17 mouse cellular contexts compared by ENCODE assay signal in the genomic region with DNA sequence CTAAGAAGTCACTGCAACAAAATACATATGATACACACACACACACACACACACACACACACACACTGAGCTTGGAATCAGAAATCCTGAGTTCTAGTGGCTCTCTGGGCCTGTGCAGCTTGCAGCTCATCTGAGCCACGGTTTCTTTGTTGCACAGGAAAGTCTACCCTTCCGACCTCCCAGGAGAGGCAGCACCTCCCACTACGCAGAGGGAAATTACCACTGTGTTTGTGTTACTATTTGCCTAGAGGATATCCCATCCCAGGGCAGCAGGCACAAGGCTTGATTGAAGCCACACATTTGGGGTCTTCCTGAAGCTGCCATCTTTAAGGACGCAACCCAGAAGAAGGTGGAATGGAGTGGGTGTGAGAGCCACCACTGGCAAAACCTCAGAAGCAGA. TPM values are rescaled to one million over a fixed set of nuclear protein-coding genes. Genes with fewer than 3 reads are reported as not detected.
DNase-seq lines count a peak whose midpoint lies in the region; ATAC-seq and TF ChIP-seq lines count a peak whose summit lies in the region.
"Had no signal": no experiment of that assay in that cellular context is flagged by ENCODE, and none has a peak within 500 bp of the region (broad histone marks: within the 10 kb centered on the region; RNA-seq: fewer than 3 reads in every experiment).

No protein-coding gene starts in this region.

- no peak overlapping the region for H3K4me3 ChIP-seq in kidney, adult 2 months (ENCODE audit: insufficient read depth, low read depth, low read length)
- no peak overlapping the region for H3K4me3 ChIP-seq in lung, postnatal 0 days (ENCODE audit: low read depth, low read length)
- H3K4me3 ChIP-seq in heart, embryonic 15.5 days, result no peak overlapping the region
- H3K4me3 ChIP-seq: embryonic facial prominence, embryonic 15.5 days; left cerebral cortex, adult 2 months; limb, embryonic 15.5 days had no signal

- no peaks in the 10 kb centered on the region for H3K27me3 ChIP-seq in kidney, adult 2 months (replicated peaks; ENCODE audit: control insufficient read depth, insufficient read depth, low read length)
- H3K27me3 ChIP-seq in lung, postnatal 0 days (replicated peaks; ENCODE audit: insufficient read depth, low read length), result no peaks in the 10 kb centered on the region
- H3K27me3 ChIP-seq in heart, embryonic 15.5 days, result no peaks in the 10 kb centered on the region
- H3K27me3 ChIP-seq: embryonic facial prominence, embryonic 15.5 days; limb, embryonic 15.5 days had no signal

- no peak for TF ChIP-seq POLR2A in kidney, adult 2 months (IDR thresholded peaks at IDR 0.05; ENCODE audit: low read depth, low read length)

- no peaks in the 10 kb centered on the region for H3K9me3 ChIP-seq in lung, postnatal 0 days (ENCODE audit: low read length)
- no peaks in the 10 kb centered on the region for H3K9me3 ChIP-seq in heart, embryonic 15.5 days (replicated peaks)
- H3K9me3 ChIP-seq: embryonic facial prominence, embryonic 15.5 days; limb, embryonic 15.5 days had no signal

- no peaks in the 10 kb centered on the region for H3K4me1 ChIP-seq in kidney, adult 2 months (ENCODE audit: control insufficient read depth, insufficient read depth, low read length)
- no peaks in the 10 kb centered on the region for H3K4me1 ChIP-seq in lung, postnatal 0 days (ENCODE audit: insufficient read depth, low read depth, low read length)
- H3K4me1 ChIP-seq in heart, embryonic 15.5 days (replicated peaks), result peaks cover 5% of the 10 kb centered on the region
- H3K4me1 ChIP-seq: embryonic facial prominence, embryonic 15.5 days; limb, embryonic 15.5 days had no signal

- 28% methylated on average over 4 of the region's 4 CpGs for WGBS in kidney, adult 2 months
- 29% methylated on average over 4 of the region's 4 CpGs for WGBS in lung, postnatal 0 days
- WGBS in heart, embryonic 15.5 days, result 35% methylated on average over 4 of the region's 4 CpGs

- no peaks in the 10 kb centered on the region for H3K36me3 ChIP-seq in kidney, adult 2 months (ENCODE audit: control insufficient read depth, insufficient read depth, low read length)
- no peaks in the 10 kb centered on the region for H3K36me3 ChIP-seq in lung, postnatal 0 days (ENCODE audit: insufficient read depth, low read length)
- H3K36me3 ChIP-seq in heart, embryonic 15.5 days, result no peaks in the 10 kb centered on the region
- H3K36me3 ChIP-seq: embryonic facial prominence, embryonic 15.5 days; limb, embryonic 15.5 days had no signal

- no peak for TF ChIP-seq EP300 in lung, postnatal 0 days (IDR thresholded peaks at IDR 0.05)

- H3K4me2 ChIP-seq in lung, postnatal 0 days (replicated peaks; ENCODE audit: low read depth, low read length), result no peak overlapping the region
- peak overlapping the region; percentile 13; the same call in 1 of the 2 replicates for H3K4me2 ChIP-seq in heart, embryonic 15.5 days
- H3K4me2 ChIP-seq: embryonic facial prominence, embryonic 15.5 days; limb, embryonic 15.5 days had no signal

- H3K9ac ChIP-seq in lung, postnatal 0 days (replicated peaks; ENCODE audit: low read depth), result no peak overlapping the region
- H3K9ac ChIP-seq in heart, embryonic 15.5 days, result no peak overlapping the region
- H3K9ac ChIP-seq: embryonic facial prominence, embryonic 15.5 days; forebrain, postnatal 0 days; limb, embryonic 15.5 days had no signal

- peak; percentile 14 for DNase-seq in kidney, adult 2 months
- DNase-seq in kidney, postnatal 4 days, result no peak
- DNase-seq in lung, postnatal 0 days (ENCODE audit: low spot score), result no peak
- DNase-seq in lung, postnatal 4 days, result no peak
- peak; percentile 36 to 56 for DNase-seq in thymus, postnatal 36 days
- DNase-seq in gastrocnemius, postnatal 4 days (ENCODE audit: low spot score in 2 of 2), result no peak
- DNase-seq: adrenal gland, adult 8-10 months; forebrain, postnatal 0 days; gastrocnemius, postnatal 36 days had no signal

- no peak overlapping the region for H3K27ac ChIP-seq in kidney, adult 2 months (ENCODE audit: insufficient read depth, low read depth, low read length)
- no peak overlapping the region for H3K27ac ChIP-seq in lung, postnatal 0 days (ENCODE audit: low read length)
- peak overlapping the region; percentile 79 for H3K27ac ChIP-seq in heart, embryonic 15.5 days
- H3K27ac ChIP-seq: embryonic facial prominence, embryonic 15.5 days; left cerebral cortex, adult 2 months; limb, embryonic 15.5 days had no signal

- ATAC-seq in lung, postnatal 0 days, result peak; percentile 57; the same call in 1 of the 2 replicates
- no peak; the same call in 1 of the 2 replicates for ATAC-seq in heart, embryonic 15.5 days (replicated peaks; ENCODE audit: insufficient number of reproducible peaks, insufficient read depth, low FRiP score, low read depth)
- ATAC-seq: forebrain, postnatal 0 days; hindbrain, embryonic 16.5 days had no signal

- TF ChIP-seq CTCF in kidney, adult 2 months (conservative IDR thresholded peaks at IDR 0.05; ENCODE audit: insufficient read depth, insufficient read length, low read depth, low read length), result no peak
- TF ChIP-seq CTCF in lung, postnatal 0 days (IDR thresholded peaks at IDR 0.05), result 0 out of 2 replicates have a peak, but pooled peaks have one; percentile 5

RNA-seq across cellular contexts. Expression of a gene that starts 25.0 kb away (rescaled TPM):
- 0.07 TPM in 1 of 2 replicates, not detected in the other for polyA plus RNA-seq in kidney, adult 2 months (2012; rRNA removed)
- polyA plus RNA-seq in lung, postnatal 0 days (2015; fragmentation: Nextera tagmentation; extraction: Ambion mirVana), result 0.08 and 0.11 TPM in 2 replicates
- 0.45 and 2.8 TPM in 2 replicates for polyA plus RNA-seq in heart, embryonic 15.5 days (2015; fragmentation: Nextera tagmentation; extraction: Ambion mirVana)
- total RNA-seq in gastrocnemius, postnatal 4 days (2021), result under 1 TPM in 1 of 2 experiments, not detected in 1; 0.13 TPM
- total RNA-seq: adrenal gland, adult 8-10 months; gastrocnemius, postnatal 36 days; layer of hippocampus, adult 18-20 months; megakaryocyte progenitor cell, adult 5-6 weeks had no signal

RNA-seq across cellular contexts. Expression of a gene that starts 42.3 kb away (rescaled TPM):
- polyA plus RNA-seq in kidney, adult 2 months (2012; rRNA removed), result 5.8 and 6.0 TPM in 2 replicates
- 5.8 and 7.0 TPM in 2 replicates for polyA plus RNA-seq in lung, postnatal 0 days (2015; fragmentation: Nextera tagmentation; extraction: Ambion mirVana)
- polyA plus RNA-seq in heart, embryonic 15.5 days (2015; fragmentation: Nextera tagmentation; extraction: Ambion mirVana), result 4.1 TPM in 2 replicates
- 1 to 10 TPM; 1.3 to 1.7 TPM for total RNA-seq in gastrocnemius, postnatal 4 days (2021)
- total RNA-seq: CH12.LX; megakaryocyte progenitor cell, adult 5-6 weeks had no signal

RNA-seq across cellular contexts. Expression of a gene that starts 54.4 kb away (rescaled TPM):
- polyA plus RNA-seq in kidney, adult 2 months (2012; rRNA removed), result 0.16 and 0.72 TPM in 2 replicates
- 0.26 and 0.57 TPM in 2 replicates for polyA plus RNA-seq in lung, postnatal 0 days (2015; fragmentation: Nextera tagmentation; extraction: Ambion mirVana)
- polyA plus RNA-seq in heart, embryonic 15.5 days (2015; fragmentation: Nextera tagmentation; extraction: Ambion mirVana), result 0.23 and 0.58 TPM in 2 replicates
- under 1 TPM; 0.13 to 0.25 TPM for total RNA-seq in gastrocnemius, postnatal 4 days (2021)
- total RNA-seq: CH12.LX; forebrain, postnatal 0 days; left cerebral cortex, adult 2 months had no signal
- polyA plus RNA-seq: forebrain, postnatal 0 days; hindbrain, embryonic 16.5 days had no signal

RNA-seq across cellular contexts. Expression of a gene that starts 57.8 kb away (rescaled TPM):
- polyA plus RNA-seq in kidney, adult 2 months (2012; rRNA removed), result 457 and 485 TPM in 2 replicates
- 462 and 484 TPM in 2 replicates for polyA plus RNA-seq in lung, postnatal 0 days (2015; fragmentation: Nextera tagmentation; extraction: Ambion mirVana)
- 198 and 215 TPM in 2 replicates for polyA plus RNA-seq in heart, embryonic 15.5 days (2015; fragmentation: Nextera tagmentation; extraction: Ambion mirVana)
- total RNA-seq in gastrocnemius, postnatal 4 days (2021), result 100 to 1,000 TPM in 1 of 2 experiments, 10 to 100 TPM in 1; 83.0 to 103 TPM

RNA-seq across cellular contexts. Expression of a gene that starts 57.8 kb away (rescaled TPM):
- 13.9 and 15.8 TPM in 2 replicates for polyA plus RNA-seq in kidney, adult 2 months (2012; rRNA removed)
- 11.0 and 15.3 TPM in 2 replicates for polyA plus RNA-seq in lung, postnatal 0 days (2015; fragmentation: Nextera tagmentation; extraction: Ambion mirVana)
- polyA plus RNA-seq in heart, embryonic 15.5 days (2015; fragmentation: Nextera tagmentation; extraction: Ambion mirVana), result 7.3 and 10.3 TPM in 2 replicates
- total RNA-seq in gastrocnemius, postnatal 4 days (2021), result 1 to 10 TPM; 2.5 to 4.1 TPM

Comparison
In these comparisons a context has a peak if more than half of its experiments do, and no peak if none do; other contexts are left out.
1. DNase-seq: peak in kidney, adult 2 months (single experiment) and thymus, postnatal 36 days (2 of 2); none in kidney, postnatal 4 days (0 of 2), lung, postnatal 0 days (single experiment), lung, postnatal 4 days (0 of 2) and gastrocnemius, postnatal 4 days (0 of 2).